8 mouse cellular contexts compared by ENCODE assay signal in genomic region chr19:47853951-47854795, GRCm38 (mm10). TPM values are rescaled to one million over a fixed set of nuclear protein-coding genes. Genes with fewer than 3 reads are reported as not detected.
DNase-seq lines count a peak whose midpoint lies in the region; ATAC-seq lines count a peak whose summit lies in the region.

No protein-coding gene starts in this region.

- H3K4me1 ChIP-seq in limb, embryonic 10.5 days = peaks cover 29% of the 10 kb centered on the region
- H3K4me1 ChIP-seq in neural tube, embryonic 14.5 days (ENCODE audit: control insufficient read depth, insufficient read depth, low read length) = no peaks in the 10 kb centered on the region

- peak overlapping the region; percentile 63 for H3K4me2 ChIP-seq in neural tube, embryonic 14.5 days (ENCODE audit: low read depth, low read length)

- ATAC-seq in neural tube, embryonic 14.5 days (ENCODE audit: low read depth) = peak; percentile 75

- H3K4me3 ChIP-seq in limb, embryonic 10.5 days = peak overlapping the region; percentile 79
- peak overlapping the region; percentile 62 for H3K4me3 ChIP-seq in neural tube, embryonic 14.5 days (ENCODE audit: low read depth, low read length)

- intact Hi-C loops in left cerebral cortex, postnatal 25 days (cut with DNase I) = no loop called here
- intact Hi-C loops in left cerebral cortex, postnatal 36 days (cut with DNase I) = no loop called here

- peak overlapping the region; percentile 92 for H3K27ac ChIP-seq in limb, embryonic 10.5 days
- H3K27ac ChIP-seq in neural tube, embryonic 14.5 days (ENCODE audit: low read depth, low read length) = peak overlapping the region; percentile 40

- peak; percentile 13 to 14 for DNase-seq in left cerebral cortex, postnatal 25 days (ENCODE audit: low spot score in 2 of 2)
- DNase-seq in left cerebral cortex, postnatal 36 days (ENCODE audit: low spot score in 2 of 2) = no peak
- DNase-seq in adipocyte (ENCODE audit: low spot score) = peak; percentile 60
- DNase-seq in heart, adult 18-20 months = peak; percentile 55 to 66
- peak; percentile 42 for DNase-seq in limb, embryonic 10.5 days (ENCODE audit: low spot score)
- no peak for DNase-seq in urinary bladder, postnatal 36 days (ENCODE audit: low spot score in 2 of 2)
- no peak for DNase-seq in natural killer cell, adult 2 months (ENCODE audit: low spot score in 2 of 2)

- H3K9me3 ChIP-seq in limb, embryonic 10.5 days (replicated peaks) = no peaks in the 10 kb centered on the region
- H3K9me3 ChIP-seq in neural tube, embryonic 14.5 days (ENCODE audit: control insufficient read depth, low read length) = no peaks in the 10 kb centered on the region

- H3K9ac ChIP-seq in neural tube, embryonic 14.5 days (replicated peaks; ENCODE audit: low read depth, low read length) = peak overlapping the region; percentile 75

- 14% methylated on average over 13 of the region's 13 CpGs for WGBS in limb, embryonic 10.5 days
- WGBS in neural tube, embryonic 14.5 days = 25% methylated on average over 13 of the region's 13 CpGs

- peaks cover 18% of the 10 kb centered on the region for H3K36me3 ChIP-seq in limb, embryonic 10.5 days
- H3K36me3 ChIP-seq in neural tube, embryonic 14.5 days (ENCODE audit: control insufficient read depth, insufficient read depth, low read length) = no peaks in the 10 kb centered on the region

- H3K27me3 ChIP-seq in limb, embryonic 10.5 days (ENCODE audit: low read depth, poor library complexity, severe bottlenecking) = no peaks in the 10 kb centered on the region
- H3K27me3 ChIP-seq in neural tube, embryonic 14.5 days (ENCODE audit: control insufficient read depth, insufficient read depth, low read length) = no peaks in the 10 kb centered on the region

RNA-seq across cellular contexts. Expression of gene Gsto1, which starts 0.6 kb away (rescaled TPM):
- total RNA-seq in left cerebral cortex, postnatal 25 days (2021) = 10 to 100 TPM; 51.7 to 52.6 TPM
- 10 to 100 TPM; 46.6 to 50.3 TPM for total RNA-seq in left cerebral cortex, postnatal 36 days (2021)
- total RNA-seq in heart, adult 18-20 months (2021) = 100 to 1,000 TPM; 207 to 211 TPM
- 241 and 258 TPM in 2 replicates for polyA plus RNA-seq in limb, embryonic 10.5 days (2016; fragmentation: Nextera tagmentation; extraction: Ambion mirVana)
- 134 and 161 TPM in 2 replicates for polyA plus RNA-seq in neural tube, embryonic 14.5 days (2014; fragmentation: Nextera tagmentation; extraction: Ambion mirVana)

RNA-seq across cellular contexts. Expression of gene Gsto2, which starts 11.2 kb away (rescaled TPM):
- total RNA-seq in left cerebral cortex, postnatal 25 days (2021) = 1 to 10 TPM; 1.6 to 1.7 TPM
- total RNA-seq in left cerebral cortex, postnatal 36 days (2021) = 1 to 10 TPM; 2.2 to 2.7 TPM
- 1 to 10 TPM; 2.0 to 2.6 TPM for total RNA-seq in heart, adult 18-20 months (2021)
- polyA plus RNA-seq in limb, embryonic 10.5 days (2016; fragmentation: Nextera tagmentation; extraction: Ambion mirVana) = 0.59 and 1.0 TPM in 2 replicates
- polyA plus RNA-seq in neural tube, embryonic 14.5 days (2014; fragmentation: Nextera tagmentation; extraction: Ambion mirVana) = 1.3 and 2.1 TPM in 2 replicates

Comparison
In these comparisons a context has a peak if more than half of its experiments do, and no peak if none do; other contexts are left out.
1. DNase-seq: peak in left cerebral cortex, postnatal 25 days (2 of 2), adipocyte (single experiment), heart, adult 18-20 months (2 of 2) and limb, embryonic 10.5 days (single experiment); none in left cerebral cortex, postnatal 36 days (0 of 2), urinary bladder, postnatal 36 days (0 of 2) and natural killer cell, adult 2 months (0 of 2).